ENCODE assay signal across 25 mouse cellular contexts in genomic region chr14:102402061-102402689, GRCm38 (mm10).
DNase-seq lines count a peak whose midpoint lies in the region; ATAC-seq and TF ChIP-seq lines count a peak whose summit lies in the region.
"Had no signal": no experiment of that assay in that cellular context is flagged by ENCODE, and none has a peak within 500 bp of the region (broad histone marks: within the 10 kb centered on the region; RNA-seq: fewer than 3 reads in every experiment).

No protein-coding gene starts in this region.

- 55% methylated on average over 4 of the region's 4 CpGs for WGBS in hindbrain, embryonic 11.5 days
- WGBS in hindbrain, embryonic 16.5 days, result 85% methylated on average over 4 of the region's 4 CpGs
- 14% methylated on average over 4 of the region's 4 CpGs for WGBS in limb, embryonic 14.5 days
- WGBS in kidney, embryonic 14.5 days, result 33% methylated on average over 4 of the region's 4 CpGs

- TF ChIP-seq POLR2A in limb, embryonic 14.5 days (IDR thresholded peaks at IDR 0.05; ENCODE audit: borderline replicate concordance, extremely low read depth, insufficient read depth, insufficient read length), result no peak

- H3K9ac ChIP-seq in hindbrain, embryonic 11.5 days (ENCODE audit: low read depth, low read length), result no peak overlapping the region
- H3K9ac ChIP-seq in hindbrain, embryonic 16.5 days (ENCODE audit: low read depth, low read length), result no peak overlapping the region
- no peak overlapping the region for H3K9ac ChIP-seq in limb, embryonic 14.5 days (ENCODE audit: low read depth, low read length, severe bottlenecking)
- no peak overlapping the region for H3K9ac ChIP-seq in kidney, embryonic 14.5 days (ENCODE audit: low read depth, low read length)
- H3K9ac ChIP-seq: forebrain, embryonic 12.5 days; heart, embryonic 12.5 days; hindbrain, embryonic 14.5 days; intestine, embryonic 15.5 days; liver, embryonic 12.5 days had no signal

- H3K4me3 ChIP-seq in hindbrain, embryonic 11.5 days (ENCODE audit: low read depth, low read length), result no peak overlapping the region
- H3K4me3 ChIP-seq in hindbrain, embryonic 16.5 days (ENCODE audit: low read length), result no peak overlapping the region
- no peak overlapping the region for H3K4me3 ChIP-seq in limb, embryonic 14.5 days (replicated peaks; ENCODE audit: low read length)
- no peak overlapping the region for H3K4me3 ChIP-seq in kidney, embryonic 14.5 days (ENCODE audit: low read length)
- H3K4me3 ChIP-seq: forebrain, embryonic 12.5 days; heart, embryonic 12.5 days; intestine, embryonic 15.5 days; layer of hippocampus, adult 2 months; liver, embryonic 12.5 days had no signal

- no peak overlapping the region for H3K4me2 ChIP-seq in hindbrain, embryonic 11.5 days (replicated peaks; ENCODE audit: low read depth, low read length)
- no peak overlapping the region for H3K4me2 ChIP-seq in hindbrain, embryonic 16.5 days (ENCODE audit: low read length)
- H3K4me2 ChIP-seq in limb, embryonic 14.5 days (replicated peaks; ENCODE audit: low read depth, low read length, severe bottlenecking), result no peak overlapping the region
- H3K4me2 ChIP-seq in kidney, embryonic 14.5 days (replicated peaks; ENCODE audit: low read depth, low read length), result no peak overlapping the region
- H3K4me2 ChIP-seq: forebrain, embryonic 12.5 days; heart, embryonic 12.5 days; hindbrain, embryonic 14.5 days; intestine, embryonic 15.5 days; liver, embryonic 12.5 days had no signal

- no peaks in the 10 kb centered on the region for H3K36me3 ChIP-seq in hindbrain, embryonic 11.5 days (ENCODE audit: control insufficient read depth, insufficient read depth, low read length)
- no peaks in the 10 kb centered on the region for H3K36me3 ChIP-seq in hindbrain, embryonic 16.5 days (ENCODE audit: control insufficient read depth, insufficient read depth, low read length)
- no peaks in the 10 kb centered on the region for H3K36me3 ChIP-seq in limb, embryonic 14.5 days (ENCODE audit: control insufficient read depth, insufficient read depth, low read length)
- no peaks in the 10 kb centered on the region for H3K36me3 ChIP-seq in kidney, embryonic 14.5 days (ENCODE audit: control insufficient read depth, insufficient read depth, low read length)
- H3K36me3 ChIP-seq: forebrain, embryonic 12.5 days; heart, embryonic 12.5 days; intestine, embryonic 15.5 days; liver, embryonic 12.5 days had no signal

- H3K27ac ChIP-seq in hindbrain, embryonic 11.5 days (ENCODE audit: low read depth, low read length), result no peak overlapping the region
- no peak overlapping the region for H3K27ac ChIP-seq in hindbrain, embryonic 16.5 days (ENCODE audit: low read depth, low read length)
- H3K27ac ChIP-seq in limb, embryonic 14.5 days (replicated peaks; ENCODE audit: low read depth, low read length), result 0 out of 2 replicates have a peak overlapping the region, but pooled peaks have one; percentile 28
- no peak overlapping the region for H3K27ac ChIP-seq in kidney, embryonic 14.5 days (ENCODE audit: low read depth, low read length)
- H3K27ac ChIP-seq: forebrain, embryonic 12.5 days; hindbrain, embryonic 14.5 days; intestine, embryonic 15.5 days; layer of hippocampus, adult 2 months; liver, embryonic 12.5 days had no signal

- no peaks in the 10 kb centered on the region for H3K27me3 ChIP-seq in hindbrain, embryonic 11.5 days (ENCODE audit: control insufficient read depth, insufficient read depth, low read length)
- no peaks in the 10 kb centered on the region for H3K27me3 ChIP-seq in hindbrain, embryonic 16.5 days (replicated peaks; ENCODE audit: control insufficient read depth, insufficient read depth, low read length)
- H3K27me3 ChIP-seq in limb, embryonic 14.5 days (ENCODE audit: control insufficient read depth, insufficient read depth, low read length), result no peaks in the 10 kb centered on the region
- no peaks in the 10 kb centered on the region for H3K27me3 ChIP-seq in kidney, embryonic 14.5 days (ENCODE audit: control insufficient read depth, insufficient read depth, low read length)
- H3K27me3 ChIP-seq: forebrain, embryonic 12.5 days; heart, embryonic 12.5 days; intestine, embryonic 15.5 days; liver, embryonic 12.5 days had no signal

- no peak for ATAC-seq in hindbrain, embryonic 11.5 days (ENCODE audit: low FRiP score)
- ATAC-seq in hindbrain, embryonic 16.5 days, result no peak
- ATAC-seq in granulocyte monocyte progenitor cell, adult 5-6 weeks (replicated peaks; ENCODE audit: poor library complexity, severe bottlenecking), result peak; percentile 19; the same call in 1 of the 2 replicates
- ATAC-seq in limb, embryonic 14.5 days (ENCODE audit: low FRiP score, low read depth), result peak; percentile 67
- ATAC-seq in kidney, embryonic 14.5 days (ENCODE audit: low FRiP score, low TSS enrichment), result no peak
- ATAC-seq: CD4-positive, CD25-positive, alpha-beta regulatory T cell, adult 4 months; intestine, embryonic 15.5 days; liver, embryonic 12.5 days had no signal

- no peaks in the 10 kb centered on the region for H3K4me1 ChIP-seq in hindbrain, embryonic 11.5 days (replicated peaks; ENCODE audit: control insufficient read depth, insufficient read depth, low read length)
- no peaks in the 10 kb centered on the region for H3K4me1 ChIP-seq in hindbrain, embryonic 16.5 days (ENCODE audit: control insufficient read depth, insufficient read depth, low read depth, low read length)
- peaks cover 13% of the 10 kb centered on the region for H3K4me1 ChIP-seq in limb, embryonic 14.5 days (ENCODE audit: control insufficient read depth, insufficient read depth, low read length)
- H3K4me1 ChIP-seq in kidney, embryonic 14.5 days (ENCODE audit: control insufficient read depth, insufficient read depth, low read length), result no peaks in the 10 kb centered on the region
- H3K4me1 ChIP-seq: forebrain, embryonic 12.5 days; heart, embryonic 12.5 days; intestine, embryonic 15.5 days; liver, embryonic 12.5 days had no signal

- H3K9me3 ChIP-seq in hindbrain, embryonic 11.5 days (ENCODE audit: control insufficient read depth, low read length), result no peaks in the 10 kb centered on the region
- H3K9me3 ChIP-seq in hindbrain, embryonic 16.5 days (ENCODE audit: control insufficient read depth, low read length), result no peaks in the 10 kb centered on the region
- H3K9me3 ChIP-seq in limb, embryonic 14.5 days (ENCODE audit: control insufficient read depth, low read length), result no peaks in the 10 kb centered on the region
- H3K9me3 ChIP-seq in kidney, embryonic 14.5 days (ENCODE audit: control insufficient read depth, low read length), result no peaks in the 10 kb centered on the region
- H3K9me3 ChIP-seq: forebrain, embryonic 12.5 days; heart, embryonic 12.5 days; intestine, embryonic 15.5 days; liver, embryonic 12.5 days had no signal

- DNase-seq in hindbrain, embryonic 11.5 days (ENCODE audit: low spot score), result peak; percentile 25
- peak; percentile 35 for DNase-seq in embryo, embryonic 9.5 days (ENCODE audit: extremely low spot score)
- DNase-seq in limb, embryonic 14.5 days (ENCODE audit: low spot score), result peak; percentile 63
- no peak for DNase-seq in urinary bladder, postnatal 25 days (ENCODE audit: low spot score)
- DNase-seq in cerebellum, adult 11 months, result no peak
- DNase-seq: adrenal gland, postnatal 36 days; cerebellum, adult 9-11 months; heart, adult 18-20 months; heart, postnatal 10 days; kidney, adult 8-10 months; kidney, postnatal 14 days; lung, adult 18-20 months; midbrain, embryonic 14.5 days; thymus, adult 18-20 months; thymus, postnatal 36 days had no signal

Comparison
In these comparisons a context has a peak if more than half of its experiments do, and no peak if none do; other contexts are left out.
1. ATAC-seq: peak in granulocyte monocyte progenitor cell, adult 5-6 weeks (single experiment) and limb, embryonic 14.5 days (single experiment); none in hindbrain, embryonic 11.5 days (single experiment), hindbrain, embryonic 16.5 days (single experiment) and kidney, embryonic 14.5 days (single experiment).
2. DNase-seq: peak in hindbrain, embryonic 11.5 days (single experiment), embryo, embryonic 9.5 days (single experiment) and limb, embryonic 14.5 days (single experiment); none in urinary bladder, postnatal 25 days (single experiment) and cerebellum, adult 11 months (single experiment).